Mouse (Mus musculus) liver, embryonic 15.5 days (tissue): ENCODE measurements around the gene Pycr2. TPM values are rescaled to one million over a fixed set of nuclear protein-coding genes. Genes with fewer than 3 reads are reported as not detected.

Source experiments
- ATAC-seq: fragments of 200-750 bp; cut with Nextera tagmentation; 2 replicates; pipeline ENCODE4 v1.8.0; 2017; ENCODE audit warnings: moderate number of reproducible peaks, mild to moderate bottlenecking, moderate library complexity; ENCODE audit not compliant: insufficient read depth
- H3K27ac ChIP-seq: fragments of 300-500 bp; sonication (generic); replicated peaks from 2 replicates; pipeline ENCODE4 v1.5.1; 2015; ENCODE audit warnings: mild to moderate bottlenecking, inconsistent platforms
- H3K27me3 ChIP-seq: fragments of 300-500 bp; sonication (generic); 2 replicates; pipeline ENCODE4 v1.6.1; 2015; ENCODE audit warnings: mild to moderate bottlenecking, inconsistent platforms
- H3K36me3 ChIP-seq: fragments of 300-500 bp; sonication (generic); replicated peaks from 2 replicates; pipeline ENCODE4 v1.6.1; 2015; ENCODE audit warnings: moderate library complexity, mild to moderate bottlenecking, inconsistent platforms
- H3K4me1 ChIP-seq: fragments of 300-500 bp; sonication (generic); replicated peaks from 2 replicates; pipeline ENCODE4 v1.6.1; 2015; ENCODE audit warnings: inconsistent platforms
- H3K4me2 ChIP-seq: fragments of 300-500 bp; sonication (generic); 2 replicates; pipeline ENCODE4 v1.6.1; 2015; ENCODE audit warnings: moderate library complexity, mild to moderate bottlenecking, inconsistent platforms
- H3K4me3 ChIP-seq: fragments of 300-500 bp; sonication (generic); replicated peaks from 2 replicates; pipeline ENCODE4 v1.5.1; 2015; ENCODE audit warnings: mild to moderate bottlenecking, inconsistent platforms
- H3K9ac ChIP-seq: fragments of 300-500 bp; sonication (generic); 2 replicates; pipeline ENCODE4 v1.6.1; 2015; ENCODE audit warnings: moderate library complexity, mild to moderate bottlenecking, inconsistent platforms
- H3K9me3 ChIP-seq: fragments of 300-500 bp; sonication (generic); replicated peaks from 2 replicates; pipeline ENCODE4 v1.6.1; 2016; ENCODE audit warnings: inconsistent platforms
- WGBS: fragments of 180-500 bp; shearing (Covaris S2); methylation state at CpG from one replicate; pipeline ENCODE4 v1.1.7; 2015; ENCODE audit warnings: mixed read lengths; ENCODE audit not compliant: insufficient replicate concordance; 5-methylcytosine and 5-hydroxymethylcytosine counted together
- polyA plus RNA-seq: library from polyadenylated mRNA; unstranded; fragments of >200 nt; fragmentation: Nextera tagmentation; extraction: Ambion mirVana; gene quantifications from 2 replicates; pipeline ENCODE4 v1.2.1, GENCODE M21; 2015

Gene Pycr2
- polyA plus RNA-seq, result 93.6 and 108 TPM in 2 replicates

DNA sequence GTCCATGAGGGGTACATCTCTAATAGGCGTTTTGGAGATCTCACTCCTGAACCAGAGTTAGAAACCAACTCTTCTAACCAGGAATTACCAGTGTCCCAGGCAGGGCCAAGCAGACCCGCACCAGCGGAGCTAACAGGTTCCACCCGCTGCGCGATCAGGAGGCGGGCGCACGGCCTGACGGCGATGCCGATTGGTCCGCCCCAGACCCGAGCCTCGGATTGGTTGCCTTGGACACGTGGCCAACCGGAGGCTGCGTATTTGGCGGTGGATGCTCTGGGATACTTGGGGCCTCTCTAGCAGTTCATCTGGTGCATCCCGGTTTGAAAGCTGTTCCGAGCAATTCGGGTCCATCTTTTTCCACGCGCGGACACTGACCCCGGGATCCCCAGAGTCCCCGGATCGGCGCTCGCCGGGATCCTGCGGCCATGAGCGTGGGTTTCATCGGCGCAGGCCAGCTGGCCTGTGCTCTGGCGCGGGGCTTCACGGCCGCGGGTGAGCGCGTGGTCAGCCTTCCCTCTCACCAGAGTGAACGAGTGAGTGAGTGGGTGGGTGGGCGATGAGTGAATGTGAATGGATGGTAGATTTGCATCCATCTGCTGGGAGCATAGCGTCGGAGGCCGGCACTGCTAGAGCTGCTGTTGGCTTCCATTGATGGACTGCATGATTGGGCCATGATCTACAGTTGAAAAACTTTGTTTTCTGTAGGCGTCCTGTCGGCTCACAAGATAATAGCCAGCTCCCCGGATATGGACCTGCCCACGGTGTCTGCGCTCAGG, at the start of gene Pycr2:
Pycr2 (plus strand) TSS at position 255 of the 776 bp plus-strand sequence.
- peak within 1 kb of the TSS; percentile 95 for H3K9ac ChIP-seq
- peak; percentile 76 for ATAC-seq
- peak within 1 kb of the TSS; percentile 76 for H3K4me2 ChIP-seq
- no peaks in the 10 kb centered on the region for H3K9me3 ChIP-seq
- peak within 1 kb of the TSS; percentile 97 for H3K4me3 ChIP-seq
- WGBS, result under 1% methylated on average over 52 of the region's 52 CpGs
- H3K36me3 ChIP-seq, result peaks cover 41% of the 10 kb centered on the region
- peak within 1 kb of the TSS; percentile 95 for H3K27ac ChIP-seq
- H3K27me3 ChIP-seq, result no peaks in the 10 kb centered on the region
- H3K4me1 ChIP-seq, result peaks cover 75% of the 10 kb centered on the region

DNA sequence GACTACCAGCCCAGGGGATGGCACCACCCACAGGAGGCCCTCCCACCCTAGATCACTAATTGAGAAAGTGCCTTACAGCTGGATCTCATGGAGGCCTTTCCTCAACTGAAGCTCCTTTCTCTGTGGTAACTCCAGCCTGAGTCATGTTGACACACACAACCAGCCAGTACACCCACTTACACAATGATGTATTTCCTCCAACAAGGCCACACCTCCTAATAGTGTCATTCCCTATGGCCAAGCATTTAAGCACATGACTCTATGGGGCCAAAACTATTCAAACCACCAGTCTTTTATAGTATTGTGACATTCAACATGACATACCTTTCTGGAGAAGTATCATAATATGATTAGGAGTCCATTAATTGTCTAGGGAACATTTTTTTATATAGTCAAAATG, 45.3 kb upstream of the Pycr2 start:
- Histone ChIP-seq H3K27me3 (no peaks in the 10 kb centered on the region), H3K27ac (0 out of 2 replicates have a peak overlapping the region, but pooled peaks have one; percentile 41), H3K4me3 (no peak overlapping the region), H3K36me3 (peaks cover 90% of the 10 kb centered on the region), H3K4me2 (no peak overlapping the region), H3K9ac (no peak overlapping the region), H3K9me3 (no peaks in the 10 kb centered on the region), H3K4me1 (peaks cover 60% of the 10 kb centered on the region)
- ATAC-seq, result no peak

GRCm38 (mm10) chr1:180860030-180860429, 44.1 kb upstream of the Pycr2 start:
- no peaks in the 10 kb centered on the region for H3K27me3 ChIP-seq
- H3K4me3 ChIP-seq, result no peak overlapping the region
- peaks cover 59% of the 10 kb centered on the region for H3K4me1 ChIP-seq
- H3K4me2 ChIP-seq, result peak overlapping the region; percentile 37; the same call in 1 of the 2 replicates
- no peaks in the 10 kb centered on the region for H3K9me3 ChIP-seq
- H3K27ac ChIP-seq, result peak overlapping the region; percentile 41; the same call in 1 of the 2 replicates
- peak; percentile 47; the same call in 1 of the 2 replicates for ATAC-seq
- H3K36me3 ChIP-seq, result peaks cover 98% of the 10 kb centered on the region
- 53% methylated on average over 6 of the region's 6 CpGs for WGBS
- H3K9ac ChIP-seq, result 0 out of 2 replicates have a peak overlapping the region, but pooled peaks have one; percentile 15

DNA sequence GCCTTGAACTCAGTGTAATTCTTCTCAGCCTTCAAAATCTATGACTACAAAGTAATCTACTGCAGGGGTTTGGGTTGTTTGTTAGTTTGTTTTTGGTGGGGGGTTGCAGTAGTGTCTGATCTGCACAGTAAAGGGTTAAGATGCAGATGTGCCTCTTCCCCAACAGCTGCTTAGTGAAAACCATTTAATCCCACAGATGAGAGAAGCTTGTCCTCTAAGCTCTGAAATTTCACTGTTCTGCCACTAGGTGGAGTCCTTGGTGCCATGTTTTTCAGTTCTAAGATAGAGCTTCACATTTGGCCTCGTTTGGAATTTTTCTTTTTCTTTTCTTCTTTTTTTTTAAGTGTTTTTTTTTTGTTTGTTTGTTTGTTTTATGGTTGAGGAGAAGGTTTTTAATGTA, 40.5 kb upstream of the Pycr2 start:
- H3K27ac ChIP-seq, result peak overlapping the region; percentile 51; the same call in 1 of the 2 replicates
- H3K27me3 ChIP-seq, result no peaks in the 10 kb centered on the region
- H3K9ac ChIP-seq, result no peak overlapping the region
- H3K4me1 ChIP-seq, result peaks cover 36% of the 10 kb centered on the region
- no peak overlapping the region for H3K4me2 ChIP-seq
- 11% methylated on average over 1 of the region's 1 CpGs for WGBS
- H3K9me3 ChIP-seq, result no peaks in the 10 kb centered on the region
- H3K36me3 ChIP-seq, result peaks cover 98% of the 10 kb centered on the region
- no peak for ATAC-seq
- no peak overlapping the region for H3K4me3 ChIP-seq

- 92% methylated on average over 7 of the region's 7 CpGs for WGBS
- peaks cover 75% of the 10 kb centered on the region for H3K36me3 ChIP-seq
These were observed 38.1 kb upstream of the Pycr2 start for GRCm38 (mm10) chr1:180866001-180866400.

GRCm38 (mm10) chr1:180870122-180870650, 33.9 kb upstream of the Pycr2 start:
- peaks cover 35% of the 10 kb centered on the region for H3K36me3 ChIP-seq
- 67% methylated on average over 13 of the region's 13 CpGs for WGBS
- peaks cover 9% of the 10 kb centered on the region for H3K4me1 ChIP-seq
- no peak overlapping the region for H3K4me2 ChIP-seq
- H3K4me3 ChIP-seq, result no peak overlapping the region
- H3K9ac ChIP-seq, result no peak overlapping the region
- H3K27me3 ChIP-seq, result peaks cover 17% of the 10 kb centered on the region; the same call in 1 of the 2 replicates
- no peak for ATAC-seq
- no peaks in the 10 kb centered on the region for H3K9me3 ChIP-seq
- no peak overlapping the region for H3K27ac ChIP-seq

More at GRCm38 (mm10) chr1:180866001-180866400, 38.1 kb upstream of the Pycr2 start:
- H3K9me3 ChIP-seq, result no peaks in the 10 kb centered on the region
- H3K4me3 ChIP-seq, result no peak overlapping the region
- peaks cover 18% of the 10 kb centered on the region for H3K4me1 ChIP-seq
- ATAC-seq, result no peak
- no peaks in the 10 kb centered on the region for H3K27me3 ChIP-seq
- no peak overlapping the region for H3K4me2 ChIP-seq
- H3K27ac ChIP-seq, result no peak overlapping the region
- H3K9ac ChIP-seq, result no peak overlapping the region

- peak; percentile 66 for ATAC-seq
- H3K9ac ChIP-seq, result no peak overlapping the region
- peaks cover 27% of the 10 kb centered on the region; the same call in 1 of the 2 replicates for H3K27me3 ChIP-seq
These were observed 30.1 kb upstream of the Pycr2 start for GRCm38 (mm10) chr1:180873861-180874484.

DNA sequence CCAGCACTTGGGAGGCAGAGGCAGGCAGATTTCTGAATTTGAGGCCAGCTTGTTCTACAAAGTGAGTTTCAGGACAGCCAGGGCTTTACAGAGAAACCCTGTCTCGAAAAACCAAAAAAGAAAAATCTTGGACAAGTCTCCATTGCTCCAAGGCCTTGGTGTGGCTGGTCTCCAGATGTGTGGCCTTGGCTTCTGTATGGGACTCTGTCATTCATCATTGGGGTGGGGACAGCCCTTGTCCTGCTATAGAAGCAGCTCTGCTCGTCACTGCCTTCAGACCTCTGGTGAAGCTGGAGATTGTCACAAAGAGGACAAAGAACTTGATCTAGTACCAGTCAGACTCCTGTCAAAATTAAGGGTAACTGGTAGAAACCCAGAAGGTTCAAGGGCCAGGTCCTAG, 29.5 kb upstream of the Pycr2 start:
- Histone ChIP-seq H3K4me3 (no peak overlapping the region), H3K4me1 (peaks cover 9% of the 10 kb centered on the region), H3K36me3 (no peaks in the 10 kb centered on the region), H3K9me3 (no peaks in the 10 kb centered on the region), H3K4me2 (no peak overlapping the region), H3K27ac (no peak overlapping the region), H3K9ac (no peak overlapping the region), H3K27me3 (peaks cover 27% of the 10 kb centered on the region; the same call in 1 of the 2 replicates)
- no peak for ATAC-seq
- WGBS, result 57% methylated on average over 2 of the region's 2 CpGs

More at GRCm38 (mm10) chr1:180873861-180874484, 30.1 kb upstream of the Pycr2 start:
- no peak overlapping the region for H3K4me2 ChIP-seq
- WGBS, result 17% methylated on average over 9 of the region's 9 CpGs
- H3K9me3 ChIP-seq, result no peaks in the 10 kb centered on the region
- H3K4me3 ChIP-seq, result no peak overlapping the region
- no peaks in the 10 kb centered on the region for H3K36me3 ChIP-seq
- peaks cover 9% of the 10 kb centered on the region for H3K4me1 ChIP-seq
- no peak overlapping the region for H3K27ac ChIP-seq

DNA sequence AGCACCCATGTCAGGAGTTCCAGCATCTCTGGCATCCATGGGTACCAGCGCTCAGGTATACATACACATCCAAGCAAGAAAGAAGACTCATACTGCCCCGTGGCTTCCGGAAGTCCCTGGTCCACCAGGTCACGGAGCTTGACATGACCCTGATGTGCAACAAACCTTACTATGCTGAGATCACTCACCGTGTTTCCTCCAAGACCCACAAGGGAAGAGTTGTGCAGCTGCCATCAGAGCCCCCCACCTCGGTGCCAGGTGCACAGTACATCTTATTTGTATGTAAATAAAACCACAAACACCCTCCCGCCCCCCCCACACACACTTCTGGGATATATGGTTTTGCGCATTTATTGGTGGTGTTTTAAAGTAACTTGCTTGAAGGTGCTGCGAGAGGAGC, 29.0 kb upstream of the Pycr2 start:
- Histone ChIP-seq H3K27ac (no peak overlapping the region), H3K9ac (no peak overlapping the region), H3K4me3 (no peak overlapping the region), H3K36me3 (no peaks in the 10 kb centered on the region), H3K4me1 (peaks cover 9% of the 10 kb centered on the region), H3K27me3 (peaks cover 27% of the 10 kb centered on the region; the same call in 1 of the 2 replicates), H3K4me2 (no peak overlapping the region), H3K9me3 (no peaks in the 10 kb centered on the region)
- no peak for ATAC-seq
- WGBS, result 77% methylated on average over 9 of the region's 9 CpGs

GRCm38 (mm10) chr1:180877466-180877865, 26.6 kb upstream of the Pycr2 start:
- 65% methylated on average over 4 of the region's 4 CpGs for WGBS
- H3K4me2 ChIP-seq, result no peak overlapping the region
- no peaks in the 10 kb centered on the region for H3K9me3 ChIP-seq
- no peaks in the 10 kb centered on the region for H3K36me3 ChIP-seq
- no peak overlapping the region for H3K27ac ChIP-seq
- no peak overlapping the region for H3K4me3 ChIP-seq
- H3K9ac ChIP-seq, result no peak overlapping the region
- no peak for ATAC-seq
- peaks cover 9% of the 10 kb centered on the region for H3K4me1 ChIP-seq
- H3K27me3 ChIP-seq, result peaks cover 19% of the 10 kb centered on the region; the same call in 1 of the 2 replicates

GRCm38 (mm10) chr1:180881768-180882167, 22.3 kb upstream of the Pycr2 start:
- ATAC-seq, result no peak
- peaks cover 14% of the 10 kb centered on the region; the same call in 1 of the 2 replicates for H3K27me3 ChIP-seq
- H3K4me3 ChIP-seq, result no peak overlapping the region
- H3K9me3 ChIP-seq, result no peaks in the 10 kb centered on the region
- no peak overlapping the region for H3K27ac ChIP-seq
- peaks cover 18% of the 10 kb centered on the region for H3K4me1 ChIP-seq
- no peak overlapping the region for H3K9ac ChIP-seq
- H3K36me3 ChIP-seq, result no peaks in the 10 kb centered on the region
- H3K4me2 ChIP-seq, result no peak overlapping the region
- WGBS, result 21% methylated on average over 3 of the region's 3 CpGs
